Mouse (Mus musculus) MEL (cell line): ENCODE data around the gene Gm20708. TPM values are rescaled to one million over a fixed set of nuclear protein-coding genes. Genes with fewer than 3 reads are reported as not detected.

ENCODE experiments used
- DNase-seq: peaks from one replicate; pipeline ENCODE4 v3.0.0; 2011; ENCODE audit warnings: low read depth, low spot score
- H3K27ac ChIP-seq: 2 replicates; pipeline ENCODE4 v1.5.1; 2012; ENCODE audit warnings: low read depth, mild to moderate bottlenecking, control low read depth, low read length, moderate library complexity; ENCODE audit not compliant: control insufficient read depth
- H3K27me3 ChIP-seq, 2 experiments: fragments of 150-350 bp in 1 of 2; sonication (generic) in 1 of 2; 2 replicates each; pipeline ENCODE4 v1.6.1; 2012; ENCODE audit warnings: low read length in 2 of 2, mild to moderate bottlenecking in 2 of 2, improper control_type of control experiment in 1 of 2, moderate library complexity in 1 of 2; ENCODE audit not compliant: insufficient read depth in 2 of 2, control insufficient read depth in 1 of 2
- H3K36me3 ChIP-seq, 2 experiments: 2 replicates each; pipeline ENCODE4 v1.6.1; 2012 to 2014; ENCODE audit warnings: low read length in 2 of 2, improper control_type of control experiment in 1 of 2, inconsistent platforms in 1 of 2, mild to moderate bottlenecking in 1 of 2; ENCODE audit not compliant: insufficient read depth in 2 of 2, control insufficient read depth in 1 of 2
- H3K4me1 ChIP-seq, 2 experiments: fragments of 150-350 bp in 1 of 2; sonication (generic) in 1 of 2; 2 replicates each; pipeline ENCODE4 v1.6.1; 2012; ENCODE audit warnings: low read length in 2 of 2, improper control_type of control experiment in 1 of 2, mild to moderate bottlenecking in 1 of 2; ENCODE audit not compliant: insufficient read depth in 2 of 2, control insufficient read depth in 1 of 2
- H3K4me3 ChIP-seq, 2 experiments: fragments of 150-350 bp in 1 of 2; sonication (generic) in 1 of 2; 2 replicates each; pipeline ENCODE4 v1.5.1; 2012; ENCODE audit warnings: low read depth in 2 of 2, low read length in 2 of 2, mild to moderate bottlenecking in 2 of 2, moderate library complexity in 2 of 2, control low read depth in 1 of 2, improper control_type of control experiment in 1 of 2; ENCODE audit not compliant: control insufficient read depth in 1 of 2, insufficient read depth in 1 of 2
- H3K79me2 ChIP-seq: 2 replicates; pipeline ENCODE4 v1.6.1; 2012; ENCODE audit warnings: mild to moderate bottlenecking, low read length, moderate library complexity; ENCODE audit not compliant: control insufficient read depth, poor library complexity, insufficient read depth
- H3K9ac ChIP-seq: 2 replicates; pipeline ENCODE4 v1.6.1; 2012; ENCODE audit warnings: low read depth, mild to moderate bottlenecking, control low read depth, low read length, moderate library complexity; ENCODE audit not compliant: control insufficient read depth, poor library complexity, severe bottlenecking
- H3K9me3 ChIP-seq: fragments of 150-350 bp; sonication (generic); replicated peaks from 2 replicates; pipeline ENCODE4 v1.6.1; 2012; ENCODE audit warnings: mild to moderate bottlenecking, low read length, improper control_type of control experiment, moderate library complexity; ENCODE audit not compliant: insufficient read depth
- BHLHE40 ChIP-seq: IDR thresholded peaks from 2 replicates; pipeline ENCODE4 v1.6.1; 2012; ENCODE audit warnings: low read depth, mild to moderate bottlenecking, inconsistent platforms, low read length, improper control_type of control experiment, borderline replicate concordance
- CHD2 ChIP-seq: IDR thresholded peaks from 2 replicates; pipeline ENCODE4 v1.6.1; 2011; ENCODE audit warnings: low read length, improper control_type of control experiment
- E2F4 ChIP-seq: IDR thresholded peaks from 2 replicates; pipeline ENCODE4 v1.6.1; 2011; ENCODE audit warnings: low read depth, low read length, improper control_type of control experiment, borderline replicate concordance
- ELF1 ChIP-seq: IDR thresholded peaks from 2 replicates; pipeline ENCODE4 v1.6.1; 2014; ENCODE audit warnings: low read depth, mild to moderate bottlenecking, inconsistent platforms, low read length, improper control_type of control experiment, moderate library complexity
- EP300 ChIP-seq, 2 experiments: IDR thresholded peaks; 2 replicates each; pipeline ENCODE4 v1.6.1; 2011; ENCODE audit warnings: improper control_type of control experiment in 2 of 2, low read length in 2 of 2, low read depth in 1 of 2, mild to moderate bottlenecking in 1 of 2
- ETS1 ChIP-seq: IDR thresholded peaks from 2 replicates; pipeline ENCODE4 v1.6.1; 2012; ENCODE audit warnings: low read depth, mild to moderate bottlenecking, inconsistent platforms, low read length, improper control_type of control experiment, moderate library complexity
- GATA1 ChIP-seq: IDR thresholded peaks from 2 replicates; pipeline ENCODE4 v1.6.1; 2011; ENCODE audit warnings: low read depth, low read length, improper control_type of control experiment
- HCFC1 ChIP-seq: IDR thresholded peaks from 2 replicates; pipeline ENCODE4 v1.6.1; 2012; ENCODE audit warnings: low read depth, mild to moderate bottlenecking, inconsistent platforms, low read length, improper control_type of control experiment, moderate library complexity
- JUND ChIP-seq: IDR thresholded peaks from 2 replicates; pipeline ENCODE4 v1.6.1; 2011; ENCODE audit warnings: low read depth, mild to moderate bottlenecking, improper control_type of control experiment, low read length
- MAFK ChIP-seq: IDR thresholded peaks from 2 replicates; pipeline ENCODE4 v1.6.1; 2011; ENCODE audit warnings: low read depth, mild to moderate bottlenecking, low read length, improper control_type of control experiment, borderline replicate concordance
- MAX ChIP-seq: IDR thresholded peaks from 2 replicates; pipeline ENCODE4 v1.6.1; 2011; ENCODE audit warnings: low read length, improper control_type of control experiment
- MAZ ChIP-seq: IDR thresholded peaks from 2 replicates; pipeline ENCODE4 v1.6.1; 2012; ENCODE audit warnings: low read depth, mild to moderate bottlenecking, inconsistent platforms, low read length, improper control_type of control experiment
- MEF2A ChIP-seq: IDR thresholded peaks from 2 replicates; pipeline ENCODE4 v1.6.1; 2014; ENCODE audit warnings: low read depth, mild to moderate bottlenecking, inconsistent platforms, low read length, improper control_type of control experiment; ENCODE audit not compliant: poor library complexity, insufficient replicate concordance, severe bottlenecking; ENCODE audit errors: extremely low read depth
- MXI1 ChIP-seq: IDR thresholded peaks from 2 replicates; pipeline ENCODE4 v1.6.1; 2011; ENCODE audit warnings: mild to moderate bottlenecking, low read depth, low read length, improper control_type of control experiment
- MYB ChIP-seq: IDR thresholded peaks from 2 replicates; pipeline ENCODE4 v1.6.1; 2011; ENCODE audit warnings: mild to moderate bottlenecking, low read depth, low read length, improper control_type of control experiment
- NRF1 ChIP-seq: IDR thresholded peaks from 2 replicates; pipeline ENCODE4 v1.6.1; 2014; ENCODE audit warnings: low read depth, mild to moderate bottlenecking, inconsistent platforms, low read length, improper control_type of control experiment, moderate library complexity; ENCODE audit not compliant: poor library complexity, insufficient read depth, severe bottlenecking
- POLR2A ChIP-seq, 2 experiments: IDR thresholded peaks; 2 replicates each; pipeline ENCODE4 v1.6.1; 2011 to 2012; ENCODE audit warnings: low read length in 2 of 2, mild to moderate bottlenecking in 2 of 2, control low read depth in 1 of 2, improper control_type of control experiment in 1 of 2, low read depth in 1 of 2, moderate library complexity in 1 of 2; ENCODE audit not compliant: control insufficient read depth in 1 of 2, insufficient read depth in 1 of 2, poor library complexity in 1 of 2
- RAD21 ChIP-seq: IDR thresholded peaks from 2 replicates; pipeline ENCODE4 v1.6.1; 2011; ENCODE audit warnings: mild to moderate bottlenecking, low read depth, low read length, improper control_type of control experiment
- RCOR1 ChIP-seq: IDR thresholded peaks from 2 replicates; pipeline ENCODE4 v1.6.1; 2012; ENCODE audit warnings: low read depth, mild to moderate bottlenecking, inconsistent platforms, low read length, improper control_type of control experiment
- SIN3A ChIP-seq: IDR thresholded peaks from 2 replicates; pipeline ENCODE4 v1.6.1; 2012; ENCODE audit warnings: low read length, improper control_type of control experiment, inconsistent platforms
- TBP ChIP-seq: IDR thresholded peaks from 2 replicates; pipeline ENCODE4 v1.8.0; 2011; ENCODE audit warnings: low read depth, low read length, improper control_type of control experiment
- TCF12 ChIP-seq: IDR thresholded peaks from 2 replicates; pipeline ENCODE4 v1.6.1; 2014; ENCODE audit warnings: low read depth, mild to moderate bottlenecking, inconsistent platforms, low read length, improper control_type of control experiment, moderate library complexity
- USF1 ChIP-seq: IDR thresholded peaks from 2 replicates; pipeline ENCODE4 v1.6.1; 2014; ENCODE audit warnings: low read depth, mild to moderate bottlenecking, inconsistent platforms, low read length, improper control_type of control experiment, moderate library complexity
- ZC3H11A ChIP-seq: IDR thresholded peaks from 2 replicates; pipeline ENCODE4 v1.6.1; 2012; ENCODE audit warnings: low read depth, mild to moderate bottlenecking, inconsistent platforms, low read length, improper control_type of control experiment
- ZKSCAN1 ChIP-seq: IDR thresholded peaks from 2 replicates; pipeline ENCODE4 v1.6.1; 2012; ENCODE audit warnings: low read depth, mild to moderate bottlenecking, inconsistent platforms, low read length, improper control_type of control experiment, moderate library complexity
- ZNF384 ChIP-seq: IDR thresholded peaks from 2 replicates; pipeline ENCODE4 v1.6.1; 2012; ENCODE audit warnings: low read depth, mild to moderate bottlenecking, inconsistent platforms, low read length, improper control_type of control experiment
- polyA plus RNA-seq, 2 experiments: library from polyadenylated mRNA; stranded (reverse) in 1 of 2; unstranded in 1 of 2; fragments of >175 nt in 1 of 2; fragments of >200 nt in 1 of 2; gene quantifications; 2 replicates each; pipeline versions ENCODE4 v1.2.1 to v1.2.4; 2012; ENCODE audit warnings: low replicate concordance in 2 of 2, low read depth in 1 of 2; ENCODE audit not compliant: insufficient read length in 2 of 2, insufficient read depth in 1 of 2, missing spikeins in 1 of 2
- total RNA-seq: library from RNA; depleted of rRNA; stranded (reverse); fragments of 300-350 nt; gene quantifications from 2 replicates; pipeline ENCODE4 v1.2.3, GENCODE M21; 2012

Gm20708 gene
- total and polyA plus RNA-seq, 3 experiments = 0.70 to 0.85 TPM; not detected in 1

GRCm38 (mm10) chr11:117779434-117780198 is 29.9 kb upstream of the Gm20708 start (continued):
- no peak for TF ChIP-seq GATA1
- TF ChIP-seq SIN3A = peak; percentile 74; the same call in 1 of the 2 replicates
- no peak for TF ChIP-seq RAD21
- TF ChIP-seq POLR2A (IDR thresholded peaks at IDR 0.05; ENCODE audit: control insufficient read depth in 1 of 2, insufficient read depth in 1 of 2, low read depth in 1 of 2, low read length in 2 of 2, poor library complexity in 1 of 2) = no peak; a peak in 1 of 4 replicates
- TF ChIP-seq E2F4 = no peak
- no peak for TF ChIP-seq BHLHE40
- 0 out of 2 replicates have a peak, but pooled peaks have one; percentile 6 for TF ChIP-seq USF1
- TF ChIP-seq ZC3H11A = no peak
- no peak for TF ChIP-seq MEF2A
- TF ChIP-seq CHD2 = no peak; the same call in 1 of the 2 replicates
- TF ChIP-seq MAZ = peak; percentile 74
- TF ChIP-seq, all 39 proteins: peak for 12

DNA sequence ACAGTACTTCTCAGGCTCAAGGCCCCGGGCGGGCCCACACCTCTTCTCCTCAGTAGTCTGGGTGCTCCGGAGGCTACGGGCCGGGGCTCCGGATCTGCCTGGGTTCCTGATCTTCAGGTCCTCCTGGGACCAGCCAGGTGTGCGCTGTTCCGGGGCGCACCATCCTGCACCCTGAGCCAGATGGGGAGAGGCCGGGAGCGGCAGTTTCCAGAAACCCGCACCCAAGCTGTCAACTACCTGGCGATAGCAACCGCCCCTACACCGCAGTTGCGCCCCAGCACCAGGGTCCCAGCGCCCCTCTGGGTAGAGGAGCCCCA is 29.3 kb upstream of the Gm20708 start:
- Histone ChIP-seq H3K4me1 (peaks cover 3 to 13% of the 10 kb centered on the region in 2 experiments; a peak in 2 of 4 replicates), H3K27me3 (no peaks in the 10 kb centered on the region)
- TF ChIP-seq ETS1 (no peak), MYB (0 out of 2 replicates have a peak, but pooled peaks have one; percentile 8), RCOR1 (no peak), NRF1 (0 out of 2 replicates have a peak, but pooled peaks have one; percentile 4), MXI1 (no peak)
- TF ChIP-seq, all 39 proteins: peak for 2
- no peak for DNase-seq
- H3K9ac ChIP-seq = peak overlapping the region; percentile 77
- H3K4me3 ChIP-seq = peak overlapping the region; percentile 67 to 74
- H3K36me3 ChIP-seq = no peaks in the 10 kb centered on the region
- no peaks in the 10 kb centered on the region for H3K9me3 ChIP-seq
- peaks cover 34% of the 10 kb centered on the region for H3K79me2 ChIP-seq
- peak overlapping the region; percentile 96 for H3K27ac ChIP-seq

DNA sequence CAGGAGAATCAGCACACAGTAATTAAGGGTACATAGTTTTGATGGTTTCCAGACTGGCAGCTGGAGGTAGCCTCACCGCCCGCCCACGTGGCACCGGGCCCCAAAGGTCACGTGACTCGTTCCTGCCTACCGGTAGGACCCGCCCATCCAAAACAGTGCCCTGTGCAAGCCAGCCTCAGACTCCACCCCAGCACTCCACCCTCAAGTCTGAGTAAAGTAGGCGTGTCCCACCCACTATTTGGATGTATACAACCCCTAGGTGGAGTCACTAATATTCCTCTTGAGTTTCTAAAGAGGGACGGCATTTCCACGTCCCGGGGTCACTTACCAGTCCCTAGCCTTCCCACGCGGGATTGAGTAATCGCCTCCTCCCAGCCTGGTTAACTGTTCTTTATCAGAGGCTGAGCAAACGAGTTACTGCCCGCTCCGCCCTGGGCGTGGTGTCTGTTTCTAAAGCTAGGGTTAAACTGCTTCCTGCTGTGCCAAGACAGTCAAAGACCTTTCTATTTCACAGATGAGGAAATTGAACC is 28.8 kb upstream of the Gm20708 start:
- H3K9me3 ChIP-seq = no peaks in the 10 kb centered on the region
- H3K36me3 ChIP-seq = no peaks in the 10 kb centered on the region
- peak; percentile 100 for DNase-seq
- H3K9ac ChIP-seq = peak overlapping the region; percentile 82
- peaks cover 34% of the 10 kb centered on the region for H3K79me2 ChIP-seq
- H3K27me3 ChIP-seq = no peaks in the 10 kb centered on the region
- peaks cover 3 to 13% of the 10 kb centered on the region in 2 experiments; a peak in 2 of 4 replicates for H3K4me1 ChIP-seq
- H3K4me3 ChIP-seq = peak overlapping the region; percentile 74 to 81
- peak overlapping the region; percentile 96 for H3K27ac ChIP-seq
- TF ChIP-seq MAZ (0 out of 2 replicates have a peak, but pooled peaks have one; percentile 19), BHLHE40 (peak; percentile 86; the same call in 1 of the 2 replicates), EP300 (IDR thresholded peaks at IDR 0.05; ENCODE audit: low read depth in 1 of 2, low read length in 2 of 2) (peak; percentile 31 to 90; a peak in 3 of 4 replicates), TCF12 (peak; percentile 76), ZKSCAN1 (no peak), ELF1 (no peak), MXI1 (peak; percentile 99), MYB (0 out of 2 replicates have a peak, but pooled peaks have one; percentile 42), MAX (peak; percentile 99), NRF1 (0 out of 2 replicates have a peak, but pooled peaks have one; percentile 6), HCFC1 (peak; percentile 38; the same call in 1 of the 2 replicates), JUND (no peak), MAFK (no peak), MEF2A (no peak), ZNF384 (no peak), TBP (peak; percentile 47; the same call in 1 of the 2 replicates)
